Mouse (Mus musculus): ENCODE results near the gene Spon1. TPM values are rescaled to one million over a fixed set of nuclear protein-coding genes. Genes with fewer than 3 reads are reported as not detected.

Gene Spon1
- polyA plus RNA-seq, 1 experiment from 2014 or later: 79.7 TPM

DNA sequence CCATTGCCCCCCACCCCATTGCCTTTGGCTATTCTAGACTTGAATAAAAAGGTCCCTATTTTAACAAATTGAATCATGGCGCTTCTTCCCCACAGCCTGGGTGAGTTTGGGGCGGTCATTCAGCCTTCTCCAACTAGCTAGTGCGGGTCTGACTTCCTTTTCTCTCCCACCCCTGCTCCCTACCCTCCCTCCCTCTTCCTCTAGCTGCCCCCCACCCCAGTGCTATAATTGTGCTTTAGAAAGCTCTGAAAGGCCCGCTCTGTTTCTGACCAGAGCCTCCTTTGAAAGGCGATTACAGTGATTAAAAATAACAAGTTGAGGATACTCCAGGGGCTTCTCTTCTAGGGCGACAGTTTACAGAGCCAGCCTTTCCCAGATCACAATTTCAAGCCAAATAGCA, 3.5 kb downstream of the Spon1 start:
- H3K4me3 ChIP-seq (ENCODE audit: low read depth, low read length): no peak overlapping the region
- peaks cover 29% of the 10 kb centered on the region for H3K4me1 ChIP-seq (ENCODE audit: control insufficient read depth, insufficient read depth, low read length)
- ATAC-seq (replicated peaks; ENCODE audit: insufficient number of reproducible peaks, low FRiP score, low TSS enrichment): no peak
- 0 out of 2 replicates have a peak overlapping the region, but pooled peaks have one; percentile 39 for H3K9ac ChIP-seq (ENCODE audit: low read depth, low read length)
- H3K9me3 ChIP-seq (replicated peaks; ENCODE audit: control insufficient read depth, low read length): peaks cover 4% of the 10 kb centered on the region
- H3K27me3 ChIP-seq (ENCODE audit: control insufficient read depth, insufficient read depth, low read length): no peaks in the 10 kb centered on the region
- H3K4me2 ChIP-seq: peak overlapping the region; percentile 71
- 18% methylated on average over 6 of the region's 6 CpGs for WGBS (ENCODE audit: insufficient replicate concordance)
- H3K36me3 ChIP-seq (ENCODE audit: control insufficient read depth, insufficient read depth, low read length): no peaks in the 10 kb centered on the region
- H3K27ac ChIP-seq (ENCODE audit: low read depth, low read length): peak overlapping the region; percentile 63

DNA sequence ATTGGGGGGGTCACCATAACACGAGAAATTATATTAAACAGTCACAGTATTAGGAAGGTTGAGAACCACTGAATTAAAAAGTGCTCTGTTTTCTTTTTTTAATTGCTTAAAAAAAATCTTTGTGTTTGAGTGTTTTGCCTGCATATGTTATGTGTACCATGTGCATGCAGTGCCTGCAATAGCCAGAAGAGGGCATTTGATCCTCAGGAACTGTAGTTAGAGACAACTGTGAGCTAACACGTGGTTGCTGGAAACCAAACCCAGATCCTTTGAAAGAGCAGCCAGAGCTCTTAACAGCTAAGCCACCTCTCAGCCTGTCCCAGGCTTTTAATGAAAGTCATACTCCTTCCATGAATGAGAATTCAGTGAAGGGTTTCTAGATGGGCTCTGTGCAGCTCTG, 6.3 kb downstream of the Spon1 start:
- Histone ChIP-seq H3K4me2 (no peak overlapping the region), H3K9ac (ENCODE audit: low read depth, low read length) (no peak overlapping the region), H3K27me3 (ENCODE audit: control insufficient read depth, insufficient read depth, low read length) (no peaks in the 10 kb centered on the region), H3K9me3 (replicated peaks; ENCODE audit: control insufficient read depth, low read length) (peaks cover 4% of the 10 kb centered on the region), H3K4me3 (ENCODE audit: low read depth, low read length) (no peak overlapping the region), H3K27ac (ENCODE audit: low read depth, low read length) (no peak overlapping the region), H3K36me3 (ENCODE audit: control insufficient read depth, insufficient read depth, low read length) (no peaks in the 10 kb centered on the region), H3K4me1 (ENCODE audit: control insufficient read depth, insufficient read depth, low read length) (peaks cover 29% of the 10 kb centered on the region)
- 90% methylated on average over 2 of the region's 2 CpGs for WGBS (ENCODE audit: insufficient replicate concordance)
- no peak for ATAC-seq (replicated peaks; ENCODE audit: insufficient number of reproducible peaks, low FRiP score, low TSS enrichment)

DNA sequence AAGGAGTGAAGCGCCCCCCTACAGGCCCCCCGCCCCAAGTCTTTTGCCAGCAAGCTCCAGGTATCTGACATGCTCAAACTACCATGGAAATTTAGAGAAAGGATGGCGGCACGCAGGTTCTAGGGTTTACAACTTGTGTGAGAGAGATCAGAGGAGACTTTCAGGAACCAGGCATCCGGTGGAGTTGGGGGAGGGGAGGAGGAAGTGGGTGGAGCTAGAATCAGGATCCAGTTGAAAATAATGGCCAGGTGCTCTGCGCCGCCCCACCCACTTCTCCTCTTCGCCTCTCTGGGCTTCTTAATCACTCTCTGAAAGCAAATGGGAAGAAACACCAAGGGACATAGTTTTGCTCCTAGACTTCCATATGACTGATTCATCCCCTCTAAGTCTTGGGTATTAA, 7.6 kb downstream of the Spon1 start:
- Histone ChIP-seq H3K9ac (ENCODE audit: low read depth, low read length) (no peak overlapping the region), H3K4me2 (no peak overlapping the region), H3K27ac (ENCODE audit: low read depth, low read length) (no peak overlapping the region), H3K4me3 (ENCODE audit: low read depth, low read length) (no peak overlapping the region), H3K27me3 (ENCODE audit: control insufficient read depth, insufficient read depth, low read length) (no peaks in the 10 kb centered on the region), H3K4me1 (ENCODE audit: control insufficient read depth, insufficient read depth, low read length) (peaks cover 22% of the 10 kb centered on the region), H3K36me3 (ENCODE audit: control insufficient read depth, insufficient read depth, low read length) (no peaks in the 10 kb centered on the region), H3K9me3 (replicated peaks; ENCODE audit: control insufficient read depth, low read length) (peaks cover 4% of the 10 kb centered on the region)
- no peak for ATAC-seq (replicated peaks; ENCODE audit: insufficient number of reproducible peaks, low FRiP score, low TSS enrichment)
- WGBS (ENCODE audit: insufficient replicate concordance): 54% methylated on average over 8 of the region's 8 CpGs

DNA sequence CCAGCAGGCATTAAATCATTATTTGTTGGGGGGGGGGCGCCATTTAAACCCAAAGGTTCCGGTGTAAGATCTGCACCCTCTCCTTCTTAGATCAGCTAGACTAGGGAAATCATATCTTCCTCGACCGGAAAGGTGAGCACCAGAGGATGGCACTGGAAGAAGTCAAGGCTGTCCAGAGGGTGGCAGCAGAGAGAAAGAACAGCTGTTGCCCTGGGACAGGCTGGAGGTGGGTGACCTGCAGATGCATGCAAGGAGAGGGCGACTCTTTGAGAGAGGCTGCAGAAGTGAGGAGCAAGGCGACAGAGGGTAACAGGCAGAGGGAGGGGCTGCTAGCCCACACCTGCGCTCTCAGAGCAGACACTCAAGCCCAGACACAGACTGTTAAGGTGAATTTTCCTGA, 8.2 kb downstream of the Spon1 start:
- Histone ChIP-seq H3K9ac (ENCODE audit: low read depth, low read length) (no peak overlapping the region), H3K4me3 (ENCODE audit: low read depth, low read length) (no peak overlapping the region), H3K27ac (ENCODE audit: low read depth, low read length) (no peak overlapping the region), H3K27me3 (ENCODE audit: control insufficient read depth, insufficient read depth, low read length) (no peaks in the 10 kb centered on the region), H3K4me1 (ENCODE audit: control insufficient read depth, insufficient read depth, low read length) (peaks cover 20% of the 10 kb centered on the region), H3K4me2 (no peak overlapping the region), H3K9me3 (replicated peaks; ENCODE audit: control insufficient read depth, low read length) (peaks cover 4% of the 10 kb centered on the region), H3K36me3 (ENCODE audit: control insufficient read depth, insufficient read depth, low read length) (no peaks in the 10 kb centered on the region)
- peak; percentile 63; the same call in 1 of the 2 replicates for ATAC-seq (replicated peaks; ENCODE audit: insufficient number of reproducible peaks, low FRiP score, low TSS enrichment)
- 22% methylated on average over 7 of the region's 7 CpGs for WGBS (ENCODE audit: insufficient replicate concordance)

DNA sequence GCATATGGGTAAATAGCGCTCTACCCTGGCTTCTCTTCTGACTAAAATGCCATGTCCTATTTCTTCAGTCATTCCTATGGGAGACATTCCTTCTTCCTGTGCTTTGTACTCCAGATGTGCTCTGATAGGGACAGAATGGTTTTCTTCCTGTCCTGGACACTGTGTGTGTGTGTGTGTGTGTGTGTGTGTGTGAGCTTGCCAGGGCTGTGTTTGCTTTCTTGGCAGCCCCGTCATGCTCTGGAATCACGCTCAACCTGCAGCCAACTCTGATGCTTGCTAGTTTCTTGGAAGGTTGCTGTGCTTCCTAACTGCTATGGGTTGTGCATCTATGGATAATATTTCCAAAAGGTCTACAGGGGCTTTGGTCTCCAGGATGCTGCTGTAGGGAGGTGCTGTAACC, 9.1 kb downstream of the Spon1 start:
- Histone ChIP-seq H3K9ac (ENCODE audit: low read depth, low read length) (no peak overlapping the region), H3K4me3 (ENCODE audit: low read depth, low read length) (no peak overlapping the region), H3K4me2 (no peak overlapping the region), H3K27ac (ENCODE audit: low read depth, low read length) (no peak overlapping the region), H3K9me3 (replicated peaks; ENCODE audit: control insufficient read depth, low read length) (peaks cover 4% of the 10 kb centered on the region), H3K27me3 (ENCODE audit: control insufficient read depth, insufficient read depth, low read length) (no peaks in the 10 kb centered on the region), H3K36me3 (ENCODE audit: control insufficient read depth, insufficient read depth, low read length) (no peaks in the 10 kb centered on the region), H3K4me1 (ENCODE audit: control insufficient read depth, insufficient read depth, low read length) (peaks cover 11% of the 10 kb centered on the region)
- WGBS (ENCODE audit: insufficient replicate concordance): 71% methylated on average over 3 of the region's 3 CpGs
- ATAC-seq (replicated peaks; ENCODE audit: insufficient number of reproducible peaks, low FRiP score, low TSS enrichment): no peak

DNA sequence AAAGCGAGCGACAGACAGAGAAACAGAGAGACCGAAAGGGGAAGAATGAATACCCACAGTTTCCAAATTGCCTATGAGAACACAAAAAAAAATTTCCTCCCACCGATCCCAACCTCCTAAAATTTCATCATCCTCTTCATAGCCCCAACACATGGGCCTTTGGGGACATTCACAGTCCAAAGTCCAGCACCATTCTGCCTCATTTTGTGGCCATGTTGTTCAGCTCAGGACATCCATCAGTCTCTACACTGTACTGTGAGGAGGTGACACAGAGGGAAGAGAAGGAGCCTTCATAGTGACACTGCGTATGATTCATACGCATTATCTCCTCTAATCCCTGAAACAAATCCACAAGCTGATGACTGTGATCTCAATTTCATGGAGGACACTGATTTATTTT, 12.7 kb downstream of the Spon1 start:
- WGBS (ENCODE audit: insufficient replicate concordance): 91% methylated on average over 6 of the region's 6 CpGs
- Histone ChIP-seq H3K9me3 (replicated peaks; ENCODE audit: control insufficient read depth, low read length) (no peaks in the 10 kb centered on the region), H3K4me2 (no peak overlapping the region), H3K9ac (ENCODE audit: low read depth, low read length) (no peak overlapping the region), H3K27me3 (ENCODE audit: control insufficient read depth, insufficient read depth, low read length) (no peaks in the 10 kb centered on the region), H3K27ac (ENCODE audit: low read depth, low read length) (no peak overlapping the region), H3K4me3 (ENCODE audit: low read depth, low read length) (no peak overlapping the region), H3K36me3 (ENCODE audit: control insufficient read depth, insufficient read depth, low read length) (no peaks in the 10 kb centered on the region), H3K4me1 (ENCODE audit: control insufficient read depth, insufficient read depth, low read length) (peaks cover 5% of the 10 kb centered on the region)
- ATAC-seq (replicated peaks; ENCODE audit: insufficient number of reproducible peaks, low FRiP score, low TSS enrichment): no peak

DNA sequence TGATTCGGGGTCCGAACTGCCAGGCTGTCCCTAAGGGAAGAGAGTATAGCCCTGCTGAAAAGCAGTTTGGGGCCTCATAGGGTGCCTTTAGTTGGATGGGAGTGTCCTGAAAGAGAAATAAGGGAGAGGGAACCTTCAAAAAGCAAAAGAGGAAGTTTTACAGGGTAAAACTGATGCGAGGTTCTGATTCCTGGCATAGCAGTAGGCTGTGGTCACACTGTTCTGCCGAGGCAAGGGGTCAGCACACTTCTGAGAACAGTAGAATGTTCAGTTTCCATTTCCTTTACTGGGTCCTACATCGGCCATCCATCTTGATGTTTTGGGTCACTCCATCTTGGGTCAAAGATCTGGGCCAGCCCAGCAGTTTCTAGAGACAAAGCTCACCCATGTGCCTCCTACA, 14.5 kb downstream of the Spon1 start:
- H3K4me1 ChIP-seq (ENCODE audit: control insufficient read depth, insufficient read depth, low read length): peaks cover 2% of the 10 kb centered on the region; the same call in 1 of the 2 replicates
- no peak overlapping the region for H3K9ac ChIP-seq (ENCODE audit: low read depth, low read length)
- H3K9me3 ChIP-seq (replicated peaks; ENCODE audit: control insufficient read depth, low read length): no peaks in the 10 kb centered on the region
- H3K4me2 ChIP-seq: no peak overlapping the region
- H3K36me3 ChIP-seq (ENCODE audit: control insufficient read depth, insufficient read depth, low read length): no peaks in the 10 kb centered on the region
- 84% methylated on average over 5 of the region's 5 CpGs for WGBS (ENCODE audit: insufficient replicate concordance)
- H3K27ac ChIP-seq (ENCODE audit: low read depth, low read length): no peak overlapping the region
- H3K4me3 ChIP-seq (ENCODE audit: low read depth, low read length): no peak overlapping the region
- no peaks in the 10 kb centered on the region for H3K27me3 ChIP-seq (ENCODE audit: control insufficient read depth, insufficient read depth, low read length)
- ATAC-seq (replicated peaks; ENCODE audit: insufficient number of reproducible peaks, low FRiP score, low TSS enrichment): no peak

DNA sequence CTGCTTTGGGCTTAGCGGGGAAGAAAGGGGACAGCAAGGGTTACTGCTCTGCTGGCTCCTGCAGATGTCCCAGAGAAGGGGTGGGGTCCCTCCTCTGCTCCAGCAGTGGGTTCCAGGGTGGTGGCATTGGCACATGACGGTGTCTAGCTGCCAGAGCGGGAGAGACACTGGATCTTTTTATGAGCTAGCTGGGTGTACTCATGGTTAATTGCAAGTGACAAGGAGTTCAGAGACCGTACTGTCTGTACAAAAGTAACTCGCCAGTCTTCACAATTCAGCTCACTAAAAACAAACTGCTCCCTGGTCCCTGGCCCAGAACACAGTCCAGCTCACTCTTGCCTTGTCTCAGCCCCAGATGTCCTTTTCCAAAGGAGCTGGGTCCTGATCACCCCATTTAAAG, 26.2 kb downstream of the Spon1 start:
- Histone ChIP-seq H3K4me1 (ENCODE audit: control insufficient read depth, insufficient read depth, low read length) (peaks cover 27% of the 10 kb centered on the region), H3K4me2 (no peak overlapping the region), H3K27ac (ENCODE audit: low read depth, low read length) (peak overlapping the region; percentile 51; the same call in 1 of the 2 replicates), H3K9ac (ENCODE audit: low read depth, low read length) (peak overlapping the region; percentile 13; the same call in 1 of the 2 replicates), H3K4me3 (ENCODE audit: low read depth, low read length) (no peak overlapping the region), H3K36me3 (ENCODE audit: control insufficient read depth, insufficient read depth, low read length) (no peaks in the 10 kb centered on the region), H3K9me3 (replicated peaks; ENCODE audit: control insufficient read depth, low read length) (no peaks in the 10 kb centered on the region), H3K27me3 (ENCODE audit: control insufficient read depth, insufficient read depth, low read length) (no peaks in the 10 kb centered on the region)
- 72% methylated on average over 5 of the region's 5 CpGs for WGBS (ENCODE audit: insufficient replicate concordance)
- ATAC-seq (replicated peaks; ENCODE audit: insufficient number of reproducible peaks, low FRiP score, low TSS enrichment): no peak

DNA sequence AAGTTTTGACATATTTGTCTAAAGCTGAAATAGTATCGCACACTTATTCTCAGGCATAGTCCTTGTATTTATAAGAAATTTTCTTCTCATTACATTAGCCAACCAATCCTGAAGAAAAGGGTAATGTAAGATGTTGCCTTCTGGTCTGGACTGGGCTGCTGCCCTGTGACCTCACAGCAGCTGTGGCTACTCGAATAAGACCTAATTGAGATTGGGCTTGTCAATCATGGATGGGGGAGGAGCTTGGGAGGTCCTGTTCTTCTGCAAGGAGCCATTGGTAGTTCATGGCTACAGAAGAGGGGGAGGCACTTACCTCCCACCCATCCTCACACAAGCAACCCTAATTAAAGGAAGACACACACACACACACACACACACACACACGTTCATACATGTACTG, 27.1 kb downstream of the Spon1 start:
- ATAC-seq (replicated peaks; ENCODE audit: insufficient number of reproducible peaks, low FRiP score, low TSS enrichment): no peak
- H3K9me3 ChIP-seq (replicated peaks; ENCODE audit: control insufficient read depth, low read length): no peaks in the 10 kb centered on the region
- peaks cover 21% of the 10 kb centered on the region for H3K4me1 ChIP-seq (ENCODE audit: control insufficient read depth, insufficient read depth, low read length)
- no peaks in the 10 kb centered on the region for H3K36me3 ChIP-seq (ENCODE audit: control insufficient read depth, insufficient read depth, low read length)
- H3K4me3 ChIP-seq (ENCODE audit: low read depth, low read length): no peak overlapping the region
- no peak overlapping the region for H3K27ac ChIP-seq (ENCODE audit: low read depth, low read length)
- H3K27me3 ChIP-seq (ENCODE audit: control insufficient read depth, insufficient read depth, low read length): no peaks in the 10 kb centered on the region
- WGBS (ENCODE audit: insufficient replicate concordance): 65% methylated on average over 3 of the region's 3 CpGs
- H3K4me2 ChIP-seq: no peak overlapping the region
- H3K9ac ChIP-seq (ENCODE audit: low read depth, low read length): no peak overlapping the region
